ENCODE assay signal across 7 mouse cellular contexts in genomic region chr2:156311841-156312291, GRCm38 (mm10). TPM values are rescaled to one million over a fixed set of nuclear protein-coding genes. Genes with fewer than 3 reads are reported as not detected.
DNase-seq lines count a peak whose midpoint lies in the region; ATAC-seq and TF ChIP-seq lines count a peak whose summit lies in the region.

No protein-coding gene starts in this region.

- peak; percentile 46 for DNase-seq in cerebellum, adult 9-10 months
- peak; percentile 51 for DNase-seq in gastrocnemius, adult 18-20 months (ENCODE audit: low spot score)
- DNase-seq in hindbrain, embryonic 14.5 days (ENCODE audit: low spot score): peak; percentile 52
- peak; percentile 55 to 61 for DNase-seq in left cerebral cortex, adult 2 months (ENCODE audit: extremely low spot score in 1 of 2, low spot score in 2 of 2)
- peak; percentile 50 for DNase-seq in right cerebral cortex, postnatal 4 days

- no peaks in the 10 kb centered on the region for H3K9me3 ChIP-seq in hindbrain, embryonic 14.5 days (ENCODE audit: control insufficient read depth, low read length)

- peaks cover 26% of the 10 kb centered on the region for H3K79me2 ChIP-seq in macrophage (ENCODE audit: inconsistent target)

- H3K36me3 ChIP-seq in hindbrain, embryonic 14.5 days (replicated peaks; ENCODE audit: control insufficient read depth, insufficient read depth): peaks cover 17% of the 10 kb centered on the region; the same call in 1 of the 2 replicates
- H3K36me3 ChIP-seq in macrophage (ENCODE audit: inconsistent target): peaks cover 16% of the 10 kb centered on the region; the same call in 1 of the 2 replicates

- peak overlapping the region; percentile 97 for H3K9ac ChIP-seq in hindbrain, embryonic 14.5 days

- H3K4me1 ChIP-seq in hindbrain, embryonic 14.5 days (replicated peaks; ENCODE audit: control insufficient read depth, insufficient read depth, low read length): peaks cover 13% of the 10 kb centered on the region; the same call in 1 of the 2 replicates

- intact Hi-C loops in left cerebral cortex, adult 2 months (cut with DNase I): loop anchor here (5.0 to 10.0 kb wide), 3 partner anchors 150 to 393 kb away; no protein-coding TSS in a partner anchor

- peak overlapping the region; percentile 97 for H3K27ac ChIP-seq in hindbrain, embryonic 14.5 days
- peak overlapping the region; percentile 98 for H3K27ac ChIP-seq in left cerebral cortex, adult 2 months
- H3K27ac ChIP-seq in macrophage: peak overlapping the region; percentile 79

- no peaks in the 10 kb centered on the region for H3K27me3 ChIP-seq in hindbrain, embryonic 14.5 days (ENCODE audit: control insufficient read depth, insufficient read depth, low read length)

- no peak for TF ChIP-seq CTCF in left cerebral cortex, adult 2 months (IDR thresholded peaks at IDR 0.05)

- peak; percentile 33 for ATAC-seq in activated CD4-positive, CD25-positive, alpha-beta regulatory T cell, adult 4 months
- peak; percentile 58; the same call in 1 of the 2 replicates for ATAC-seq in hindbrain, embryonic 14.5 days (ENCODE audit: low FRiP score)

- WGBS in hindbrain, embryonic 14.5 days: under 1% methylated on average over 52 of the region's 53 CpGs
- under 1% methylated on average over 52 of the region's 53 CpGs for WGBS in macrophage (ENCODE audit: missing documents)

- H3K4me2 ChIP-seq in hindbrain, embryonic 14.5 days (replicated peaks): peak overlapping the region; percentile 86

- peak overlapping the region; percentile 94 for H3K4me3 ChIP-seq in hindbrain, embryonic 14.5 days (replicated peaks; ENCODE audit: low read length)
- peak overlapping the region; percentile 99 for H3K4me3 ChIP-seq in left cerebral cortex, adult 2 months
- H3K4me3 ChIP-seq in macrophage (ENCODE audit: inconsistent target): peak overlapping the region; percentile 41

RNA-seq across cellular contexts. Expression of gene Cnbd2, which starts 0.2 kb away (rescaled TPM):
- 1 to 10 TPM; 3.1 to 6.4 TPM for polyA plus RNA-seq in activated CD4-positive, CD25-positive, alpha-beta regulatory T cell, adult 4 months (2017; shearing (Covaris generic))
- total RNA-seq in gastrocnemius, adult 18-20 months (2021): 1 to 10 TPM in 1 of 2 experiments, under 1 TPM in 1; 0.89 to 1.0 TPM
- 5.8 and 8.0 TPM in 2 replicates for polyA plus RNA-seq in hindbrain, embryonic 14.5 days (2014; fragmentation: Nextera tagmentation; extraction: Ambion mirVana)
- 1 to 10 TPM; 6.9 to 7.3 TPM for total RNA-seq in left cerebral cortex, adult 2 months (2021)
- total RNA-seq in macrophage (2018; cell fraction: chromatin; rRNA removed): 10 to 100 TPM; 11.1 to 60.9 (median 36.5) TPM
- total RNA-seq in macrophage (2018; cell fraction: cytosol; rRNA removed): 1 to 10 TPM; 1.3 to 7.9 (median 4.4) TPM
- total RNA-seq in macrophage (2018; cell fraction: nucleus; rRNA removed): 10 to 100 TPM; 12.0 to 43.6 (median 28.5) TPM
- polyA plus RNA-seq in macrophage (2018): 3.1 to 3.9 TPM (median 3.3 TPM) in 3 replicates

RNA-seq across cellular contexts. Expression of gene Scand1, which starts 0.6 kb away (rescaled TPM):
- polyA plus RNA-seq in activated CD4-positive, CD25-positive, alpha-beta regulatory T cell, adult 4 months (2017; shearing (Covaris generic)): 1 to 10 TPM; 2.9 to 3.7 TPM
- total RNA-seq in gastrocnemius, adult 18-20 months (2021): 10 to 100 TPM; 64.7 to 64.8 TPM
- 93.0 and 104 TPM in 2 replicates for polyA plus RNA-seq in hindbrain, embryonic 14.5 days (2014; fragmentation: Nextera tagmentation; extraction: Ambion mirVana)
- total RNA-seq in left cerebral cortex, adult 2 months (2021): 10 to 100 TPM; 81.9 to 84.4 TPM
- 10 to 100 TPM in 15 of 26 experiments, 1 to 10 TPM in 11; 4.1 to 28.2 (median 12.5) TPM for total RNA-seq in macrophage (2018; cell fraction: chromatin; rRNA removed)
- 100 to 1,000 TPM; 110 to 263 (median 166) TPM for total RNA-seq in macrophage (2018; cell fraction: cytosol; rRNA removed)
- total RNA-seq in macrophage (2018; cell fraction: nucleus; rRNA removed): 100 to 1,000 TPM in 1 of 26 experiments, 10 to 100 TPM in 25; 27.1 to 102 (median 48.1) TPM
- 12.2 to 134 TPM (median 90.1 TPM) in 3 replicates for polyA plus RNA-seq in macrophage (2018)

Comparison
In these comparisons a context has a peak if more than half of its experiments do, and no peak if none do; other contexts are left out.
1. Peak in every context shown above with its lines: DNase-seq, ATAC-seq, H3K4me3 ChIP-seq and H3K27ac ChIP-seq.
2. H3K4me3 ChIP-seq: peak in every context shown above with its lines; median percentile 99 in left cerebral cortex, adult 2 months; 94 in hindbrain, embryonic 14.5 days; 41 in macrophage.